Mouse (Mus musculus) adipocyte (in vitro differentiated cells): Measurements from ENCODE around the gene Il10.
"Not testable (repeated sequence)": the region's sequence is repeated elsewhere in the genome, so short reads cannot be mapped to it uniquely, and the experiment has no call there.

ENCODE experiments used
- DNase-seq: peaks from one replicate; pipeline ENCODE4 v3.0.0-alpha.2; 2016; ENCODE audit warnings: low spot score

The Il10 gene

GRCm38 (mm10) chr1:131020425-131021310 is 1.0 kb downstream of the Il10 start:
- DNase-seq = no peak

- DNase-seq = no peak
Measured at GRCm38 (mm10) chr1:131021438-131021837, 1.8 kb downstream of the Il10 start.

- no peak for DNase-seq
Measured at GRCm38 (mm10) chr1:131021900-131022590, 2.4 kb downstream of the Il10 start.

GRCm38 (mm10) chr1:131022591-131023249 is 3.1 kb downstream of the Il10 start:
- no peak for DNase-seq

- DNase-seq = not testable (repeated sequence)
Measured at GRCm38 (mm10) chr1:131023250-131023858, 3.7 kb downstream of the Il10 start.

GRCm38 (mm10) chr1:131024900-131025842 is 5.5 kb downstream of the Il10 start:
- DNase-seq = no peak

- DNase-seq = no peak
Measured at GRCm38 (mm10) chr1:131025843-131026190, 6.2 kb downstream of the Il10 start.

GRCm38 (mm10) chr1:131029215-131029614 is 9.6 kb downstream of the Il10 start:
- no peak for DNase-seq

- no peak for DNase-seq
Measured at GRCm38 (mm10) chr1:131030261-131030660, 10.6 kb downstream of the Il10 start.

- no peak for DNase-seq
Measured at GRCm38 (mm10) chr1:131031267-131031666, 11.6 kb downstream of the Il10 start.

GRCm38 (mm10) chr1:131038001-131038400 is 18.4 kb downstream of the Il10 start:
- DNase-seq = no peak

- no peak for DNase-seq
Measured at GRCm38 (mm10) chr1:131038415-131039017, 18.9 kb downstream of the Il10 start.

GRCm38 (mm10) chr1:131039479-131039878 is 19.8 kb downstream of the Il10 start:
- DNase-seq = no peak

- no peak for DNase-seq
Measured at GRCm38 (mm10) chr1:131042263-131042662, 22.6 kb downstream of the Il10 start.

- DNase-seq = no peak
Measured at GRCm38 (mm10) chr1:131042721-131043120, 23.1 kb downstream of the Il10 start.

- DNase-seq = no peak
Measured at GRCm38 (mm10) chr1:131043636-131044035, 24.0 kb downstream of the Il10 start.

- DNase-seq = no peak
Measured at GRCm38 (mm10) chr1:131045723-131046355, 26.2 kb downstream of the Il10 start.

- DNase-seq = no peak
Measured at GRCm38 (mm10) chr1:131046607-131047006, 27.0 kb downstream of the Il10 start.

- DNase-seq = no peak
Measured at GRCm38 (mm10) chr1:131048121-131048863, 28.6 kb downstream of the Il10 start.

GRCm38 (mm10) chr1:131048946-131049345 is 29.3 kb downstream of the Il10 start:
- DNase-seq = no peak
